Mouse (Mus musculus): ENCODE results near the gene Dapk3.

Dapk3 gene

GRCm38 (mm10) chr10:81198990-81199389, 16.2 kb downstream of the Dapk3 start:
- in situ Hi-C loops (cut with MboI, MseI): loop anchor here (5.0 kb wide), 1 partner anchor 38 kb away; no protein-coding TSS in a partner anchor

DNA sequence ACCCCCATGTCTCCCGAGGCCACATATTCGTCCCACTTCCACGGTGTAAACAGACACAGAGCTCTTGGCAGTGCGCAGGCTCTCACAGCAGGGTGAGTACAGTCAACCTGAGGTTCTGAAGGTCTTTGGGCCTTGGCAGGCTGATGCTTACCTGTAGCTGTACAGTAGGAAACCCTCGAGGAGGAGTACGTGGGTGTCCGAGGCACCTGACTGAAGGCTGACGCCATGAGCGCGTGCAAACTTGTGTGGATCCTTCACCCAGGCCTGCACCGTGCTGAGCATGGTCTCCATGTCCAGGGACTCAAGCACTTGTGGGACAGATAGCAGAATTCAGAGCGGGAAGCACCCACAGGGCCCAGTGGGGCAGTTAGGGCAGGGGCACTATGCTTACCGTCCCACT, 17.3 kb downstream of the Dapk3 start:
- in situ Hi-C loops (cut with MboI, MseI): loop anchor here (25.0 kb wide), 1 partner anchor 2012 kb away; no protein-coding TSS in a partner anchor

DNA sequence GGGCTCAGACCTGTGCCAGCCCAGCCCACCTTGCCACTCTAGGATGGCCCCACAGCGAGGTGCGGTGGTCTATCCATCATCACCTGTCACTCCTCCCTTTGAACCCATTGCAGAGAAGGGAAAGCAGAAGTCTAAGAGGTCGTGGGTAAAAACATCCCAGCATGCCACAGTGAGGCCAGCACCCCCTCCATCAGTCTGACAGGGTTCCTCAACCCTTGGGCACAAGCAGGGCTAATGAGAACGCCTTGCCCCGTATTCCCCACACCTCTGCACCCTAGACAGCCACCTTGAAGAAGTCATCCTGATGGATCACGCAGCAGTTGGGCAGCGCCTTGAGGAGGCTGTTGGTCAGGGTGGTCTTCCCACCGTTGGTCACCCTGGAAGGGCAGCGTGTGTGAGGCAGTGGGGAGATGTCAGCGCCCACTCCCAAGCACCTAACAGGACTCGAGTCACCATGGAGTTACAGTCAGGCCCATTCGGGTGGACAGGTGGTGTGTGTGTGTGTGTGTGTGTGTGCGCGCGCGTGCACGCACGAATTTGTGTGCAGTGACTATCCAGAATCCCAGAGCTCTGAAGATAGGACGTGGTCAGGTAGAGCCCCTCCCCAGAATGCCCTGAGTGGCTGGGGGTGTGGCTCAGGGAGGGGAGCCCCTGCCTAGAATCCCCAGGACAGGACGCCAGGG, 17.9 kb downstream of the Dapk3 start:
- in situ Hi-C loops (cut with MboI, MseI): loop anchor here (25.0 kb wide), 1 partner anchor 2012 kb away; no protein-coding TSS in a partner anchor

DNA sequence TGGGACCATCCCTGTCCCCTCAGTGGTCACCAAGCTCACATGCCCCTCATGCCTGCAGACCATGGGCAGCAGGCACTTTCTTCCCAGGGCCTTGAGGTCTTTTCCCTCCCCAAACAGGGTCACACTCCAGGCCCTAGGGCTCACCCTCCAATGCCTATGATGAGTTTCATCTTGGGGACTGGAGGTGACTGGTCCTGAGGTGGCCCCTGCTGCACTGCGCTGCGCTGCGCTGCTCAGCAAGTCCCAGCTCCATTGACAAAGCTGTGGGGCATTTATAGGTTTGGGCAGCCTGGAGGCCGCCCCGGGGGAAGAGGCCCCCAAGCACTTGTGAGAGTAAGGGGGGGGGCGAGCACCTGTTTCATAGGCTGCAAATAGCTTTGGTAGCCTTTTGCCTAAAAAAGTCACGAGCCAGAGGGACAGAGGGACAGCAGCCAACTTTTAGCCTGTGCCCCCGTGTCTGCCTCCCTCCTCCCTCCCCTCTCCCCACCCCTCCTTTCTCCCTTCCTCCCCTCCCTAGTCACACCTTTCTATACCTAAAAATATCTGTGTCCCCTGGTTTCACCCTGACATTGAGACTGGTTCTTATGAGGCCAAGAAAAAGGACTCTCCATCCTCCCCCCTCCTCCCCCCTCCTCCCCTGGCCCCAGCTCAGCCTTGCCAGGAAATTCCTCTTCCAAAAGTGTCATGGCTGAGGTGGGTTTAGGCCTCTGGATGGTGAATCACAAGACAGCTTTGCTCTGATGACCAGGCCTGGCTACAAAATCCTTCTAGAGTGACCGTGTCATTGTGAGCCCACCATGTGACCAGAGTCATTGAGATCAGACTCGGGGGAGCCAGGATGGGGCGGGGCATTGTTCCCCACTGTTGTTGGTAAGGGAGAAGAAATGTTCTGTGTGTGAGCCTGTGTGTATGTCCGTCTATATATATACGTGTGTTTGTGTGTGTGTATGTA, 19.3 kb downstream of the Dapk3 start, which contains the start of gene Nmrk2:
Gene Nmrk2, minus strand, starts transcription at position 245 of the 952 bp plus-strand sequence.
- in situ Hi-C loops (cut with MboI, MseI): loop anchor here (25.0 kb wide), 1 partner anchor 2010 kb away; no protein-coding TSS in a partner anchor

DNA sequence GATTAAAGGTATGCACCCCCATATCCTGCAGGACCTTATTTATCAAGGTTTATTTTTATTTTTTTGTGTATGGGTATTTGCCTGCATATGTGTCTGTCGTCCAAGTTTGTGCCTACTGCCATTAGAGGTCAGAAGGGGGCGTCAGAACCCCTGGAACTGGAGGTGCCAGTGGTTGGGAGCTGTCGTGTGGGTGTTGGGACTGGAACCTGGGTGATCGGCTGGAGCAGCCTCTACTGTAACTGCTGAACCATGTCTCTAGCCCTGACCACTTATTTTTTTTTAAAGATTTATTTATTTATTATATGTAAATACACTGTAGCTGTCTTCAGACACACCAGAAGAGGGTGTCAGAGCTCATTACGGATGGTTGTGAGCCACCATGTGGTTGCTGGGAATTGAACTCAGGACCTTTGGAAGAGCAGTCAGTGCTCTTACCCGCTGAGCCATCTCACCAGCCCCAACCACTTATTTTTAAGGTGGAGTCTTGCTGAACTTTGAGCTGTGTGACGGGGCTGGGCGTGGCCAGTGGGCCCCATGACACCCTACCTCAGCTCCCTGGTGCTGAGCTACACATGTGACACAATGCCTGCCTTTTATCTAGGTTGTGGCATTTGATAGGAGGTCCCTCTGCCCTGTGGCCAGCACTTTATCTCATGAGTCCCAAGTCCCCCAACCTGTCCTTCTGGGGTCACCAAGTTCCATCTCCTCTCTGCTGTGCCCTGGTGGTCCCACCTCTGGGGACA, 20.3 kb downstream of the Dapk3 start:
- in situ Hi-C loops (cut with MboI, MseI): loop anchor here (25.0 kb wide), 1 partner anchor 2009 kb away; no protein-coding TSS in a partner anchor

DNA sequence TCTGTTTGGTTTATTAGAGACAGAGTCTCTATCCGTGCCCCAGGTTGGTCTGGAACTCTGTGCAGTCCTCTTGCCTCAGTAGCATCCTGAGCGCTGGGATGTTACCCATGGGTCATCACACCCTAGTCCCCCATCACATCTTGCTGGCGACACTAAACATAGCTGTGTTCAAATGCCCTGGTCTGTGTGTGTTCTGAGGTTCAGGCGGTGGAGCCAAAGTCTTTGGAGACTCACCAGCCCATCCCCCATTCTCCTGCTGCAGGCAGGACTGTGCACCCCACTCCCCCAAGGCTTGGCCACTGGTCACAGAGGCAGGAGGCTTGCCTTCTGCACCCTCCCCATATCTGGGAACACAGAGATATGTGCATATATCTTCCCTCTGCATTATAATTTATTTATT, 21.3 kb downstream of the Dapk3 start:
- in situ Hi-C loops (cut with MboI, MseI): loop anchor here (25.0 kb wide), 1 partner anchor 2008 kb away; no protein-coding TSS in a partner anchor

- in situ Hi-C loops (cut with MboI, MseI): loop anchor here (25.0 kb wide), 1 partner anchor 2002 kb away; no protein-coding TSS in a partner anchor
Observed at GRCm38 (mm10) chr10:81210154-81210553, 27.3 kb downstream of the Dapk3 start.

DNA sequence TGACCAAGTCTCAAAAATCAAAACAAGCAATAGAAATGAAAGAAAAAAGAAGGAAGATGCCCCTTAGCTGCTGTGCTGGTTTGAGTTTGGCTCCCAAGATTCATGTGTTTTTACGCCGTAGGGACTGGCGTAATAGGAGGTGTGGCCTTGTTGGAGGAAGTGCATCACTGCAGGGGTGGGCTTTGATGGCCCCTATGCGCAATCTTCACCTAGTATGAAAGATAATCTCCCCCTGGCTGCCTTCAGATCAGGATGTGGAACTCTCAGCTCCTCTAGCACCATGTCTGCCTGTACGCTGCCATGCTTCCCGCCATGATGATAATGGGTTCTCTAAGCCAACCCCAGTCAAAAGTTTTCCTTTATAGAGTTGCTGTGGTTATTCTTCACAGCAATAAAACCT, 33.5 kb downstream of the Dapk3 start:
- in situ Hi-C loops (cut with MboI, MseI): loop anchor here (25.0 kb wide), 1 partner anchor 1996 kb away; no protein-coding TSS in a partner anchor

DNA sequence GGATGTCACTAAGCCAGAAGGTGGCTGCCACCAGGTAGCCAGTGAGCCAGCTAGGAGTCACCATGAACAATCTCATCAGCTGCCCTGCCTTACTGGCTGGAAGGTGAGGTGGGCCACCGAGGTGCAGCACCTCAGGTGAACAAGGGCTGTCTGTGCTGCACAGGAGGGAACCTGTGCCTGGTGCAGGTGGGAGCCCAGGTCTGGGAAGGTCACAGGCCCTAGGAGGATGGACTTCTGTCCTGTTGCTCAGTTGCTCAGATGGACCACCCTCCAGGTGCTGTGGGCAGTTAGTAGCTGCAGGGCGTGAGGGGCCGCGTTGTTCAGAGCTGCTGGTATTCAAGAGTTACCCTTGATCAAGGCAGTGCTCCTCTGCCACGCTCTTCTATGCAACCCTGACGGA, 34.0 kb downstream of the Dapk3 start:
- in situ Hi-C loops (cut with MboI, MseI): loop anchor here (25.0 kb wide), 1 partner anchor 1995 kb away; no protein-coding TSS in a partner anchor

DNA sequence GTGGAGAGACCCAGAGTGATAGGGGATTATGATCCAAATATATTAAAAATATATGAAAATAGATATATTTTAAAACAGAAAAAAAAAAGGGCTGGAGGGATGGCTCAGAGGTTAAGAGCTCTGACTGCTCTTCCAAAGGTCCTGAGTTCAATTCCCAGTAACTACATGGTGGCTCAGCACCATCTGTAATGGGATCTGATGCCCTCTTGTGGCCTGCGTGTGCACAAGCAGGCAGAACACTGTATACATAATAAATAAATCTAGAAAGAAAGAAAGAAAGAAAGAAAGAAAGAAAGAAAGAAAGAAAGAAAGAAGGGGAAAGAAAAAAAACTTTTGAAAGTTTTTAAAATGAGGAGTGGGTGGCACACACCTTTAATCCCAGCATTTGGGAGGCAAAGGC, 34.5 kb downstream of the Dapk3 start:
- in situ Hi-C loops (cut with MboI, MseI): loop anchor here (25.0 kb wide), 1 partner anchor 1995 kb away; no protein-coding TSS in a partner anchor

GRCm38 (mm10) chr10:81217964-81218363, 35.2 kb downstream of the Dapk3 start:
- in situ Hi-C loops (cut with MboI, MseI): loop anchor here (25.0 kb wide), 1 partner anchor 1994 kb away; no protein-coding TSS in a partner anchor

- in situ Hi-C loops (cut with MboI, MseI): loop anchor here (25.0 kb wide), 1 partner anchor 1991 kb away; no protein-coding TSS in a partner anchor
Observed at GRCm38 (mm10) chr10:81221402-81222015, 38.7 kb downstream of the Dapk3 start.

GRCm38 (mm10) chr10:81223731-81224130, 40.9 kb downstream of the Dapk3 start:
- in situ Hi-C loops (cut with MboI, MseI): loop anchor here (25.0 kb wide), 1 partner anchor 1989 kb away; no protein-coding TSS in a partner anchor

- in situ Hi-C loops (cut with MboI, MseI): loop anchor here (25.0 kb wide), 1 partner anchor 1407 kb away; the partner anchor contains the start of gene Tdg
Observed at GRCm38 (mm10) chr10:81229735-81230437, 47.1 kb downstream of the Dapk3 start.

GRCm38 (mm10) chr10:81230438-81231332, 47.9 kb downstream of the Dapk3 start, which contains the start of gene Atcay:
Gene Atcay (minus strand): TSS chr10:81230833.
- in situ Hi-C loops (cut with MboI, MseI): loop anchor here (25.0 kb wide), 1 partner anchor 1407 kb away; the partner anchor contains the start of gene Tdg

DNA sequence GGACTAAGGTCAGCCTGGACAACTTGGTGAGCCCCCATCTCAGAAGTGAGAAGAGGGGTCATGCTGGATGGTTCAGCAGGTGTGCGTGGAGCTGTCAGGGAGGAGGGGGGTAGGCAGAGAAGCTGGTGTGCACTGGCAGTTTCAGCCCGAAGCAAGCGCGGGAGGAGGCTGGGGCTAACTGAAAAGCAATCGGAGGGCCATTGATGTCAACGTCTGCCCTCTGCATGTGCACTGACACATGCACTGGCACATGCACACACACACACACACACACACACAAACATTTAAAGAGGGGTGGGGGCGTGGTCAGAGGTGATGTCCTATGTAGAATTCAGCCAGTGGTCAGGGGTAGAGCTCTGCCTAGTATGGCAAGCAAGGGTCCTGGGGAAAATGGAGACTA, 48.6 kb downstream of the Dapk3 start:
- in situ Hi-C loops (cut with MboI, MseI): loop anchor here (25.0 kb wide), 1 partner anchor 1406 kb away; the partner anchor contains the start of gene Tdg

GRCm38 (mm10) chr10:81232580-81233225, 49.9 kb downstream of the Dapk3 start, which contains the start of gene Zfr2:
Gene Zfr2 (plus strand): TSS chr10:81233155.
- in situ Hi-C loops (cut with MboI, MseI): loop anchor here (25.0 kb wide), 1 partner anchor 1405 kb away; the partner anchor contains the start of gene Tdg

GRCm38 (mm10) chr10:81233226-81233585, 50.4 kb downstream of the Dapk3 start:
- in situ Hi-C loops (cut with MboI, MseI): loop anchor here (25.0 kb wide), 1 partner anchor 1404 kb away; the partner anchor contains the start of gene Tdg

Data from T-helper 1 cell (primary cell).